ENCODE assay signal across 14 mouse cellular contexts in the genomic region with DNA sequence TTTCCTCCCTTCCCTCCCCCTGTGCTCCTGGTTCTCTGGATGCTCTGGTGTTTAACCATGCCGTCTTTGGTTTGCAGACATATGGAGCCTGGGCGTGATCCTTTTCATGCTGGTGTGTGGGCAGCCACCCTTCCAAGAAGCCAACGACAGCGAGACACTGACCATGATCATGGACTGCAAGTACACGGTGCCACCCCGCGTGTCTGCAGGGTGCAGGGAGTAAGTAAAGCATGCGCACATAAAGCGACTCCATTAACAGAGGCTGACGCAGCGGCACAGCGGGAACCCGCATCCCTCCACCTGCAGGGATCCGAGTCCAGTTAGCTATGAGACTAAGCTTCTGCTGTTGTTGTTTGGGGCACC. TPM values are rescaled to one million over a fixed set of nuclear protein-coding genes. Genes with fewer than 3 reads are reported as not detected.
DNase-seq lines count a peak whose midpoint lies in the region.
"Had no signal": no experiment of that assay in that cellular context is flagged by ENCODE, and none has a peak within 500 bp of the region (broad histone marks: within the 10 kb centered on the region; RNA-seq: fewer than 3 reads in every experiment).

No protein-coding gene starts in this region.

- intact Hi-C loops in heart, postnatal 25 days (cut with DNase I) = loop anchor here (5.0 kb wide), 1 partner anchor 35 kb away; no protein-coding TSS in a partner anchor

- peak; percentile 48 to 55 for DNase-seq in cerebellum, adult 18-20 months
- no peak for DNase-seq in cerebellum, adult 9-11 months
- DNase-seq in heart, adult 11 months = peak; percentile 84
- no peak for DNase-seq in heart, postnatal 25 days (ENCODE audit: low spot score)
- peak; percentile 39 to 41 for DNase-seq in right cerebral cortex, adult 2 months (ENCODE audit: low spot score in 2 of 2)
- DNase-seq in right cerebral cortex, postnatal 14 days = no peak
- peak; percentile 27 for DNase-seq in telencephalon, adult 2 months (ENCODE audit: low read depth, low spot score)
- no peak for DNase-seq in kidney, postnatal 10 days
- DNase-seq: cerebellum, adult 8-10 months; gastrocnemius, postnatal 25 days; kidney, adult 9 months; lung, adult 18-20 months; lung, postnatal 10 days; thymus, postnatal 25 days had no signal

RNA-seq across cellular contexts. Expression of gene Snrk, which starts 40.0 kb away (rescaled TPM):
- 100 to 1,000 TPM; 127 to 163 TPM for total RNA-seq in heart, postnatal 25 days (2021)

Comparison
In these comparisons a context has a peak if more than half of its experiments do, and no peak if none do; other contexts are left out.
1. DNase-seq: peak in cerebellum, adult 18-20 months (2 of 2), heart, adult 11 months (single experiment), right cerebral cortex, adult 2 months (2 of 2) and telencephalon, adult 2 months (single experiment); none in cerebellum, adult 9-11 months (single experiment), heart, postnatal 25 days (single experiment), right cerebral cortex, postnatal 14 days (single experiment) and kidney, postnatal 10 days (single experiment).